Mouse (Mus musculus): ENCODE data around the gene Myrip.
"Not testable (repeated sequence)": the region's sequence is repeated elsewhere in the genome, so short reads cannot be mapped to it uniquely, and the experiment has no call there.

Gene Myrip

DNA sequence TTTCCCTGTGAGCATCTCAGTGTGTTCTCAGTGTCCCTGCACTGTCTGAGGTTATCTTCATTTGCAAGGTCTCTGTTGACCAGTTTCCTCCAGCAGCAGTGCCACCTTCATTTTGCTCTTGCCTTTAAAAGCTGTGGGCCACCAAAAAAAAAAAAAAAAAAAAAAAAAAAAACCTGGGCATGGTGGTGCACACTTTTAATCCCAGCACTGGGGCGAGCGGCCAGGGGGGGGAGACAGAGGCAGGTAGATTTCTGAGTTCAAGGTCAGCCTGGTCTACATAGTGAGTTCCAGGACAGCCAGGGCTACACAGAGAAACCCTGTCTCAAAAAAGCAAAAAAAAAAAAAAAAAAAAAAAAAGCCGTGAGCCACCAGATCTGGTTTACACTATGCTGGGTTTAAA, 29.7 kb downstream of the Myrip start:
- in situ Hi-C loops (cut with MboI, MseI), result not testable (repeated sequence)

DNA sequence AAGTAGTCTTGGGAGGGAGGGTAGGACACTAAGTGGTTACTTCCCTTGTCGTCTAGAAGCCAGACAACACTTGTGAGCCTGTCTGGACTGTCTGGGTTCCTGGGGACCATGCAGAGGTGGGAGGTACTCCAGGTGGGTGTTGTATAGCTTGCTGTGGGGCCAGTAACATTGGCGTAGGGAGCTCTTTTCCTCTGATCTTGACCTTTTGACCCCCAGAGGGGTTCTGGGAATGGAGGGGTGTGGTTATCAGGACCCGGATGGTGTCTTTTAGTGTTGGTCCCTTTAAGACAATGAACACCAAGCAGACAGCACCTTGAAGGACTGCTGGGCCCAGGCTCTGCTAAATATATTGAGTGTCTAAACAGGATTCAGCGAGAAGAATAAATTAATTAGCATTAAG, 36.9 kb downstream of the Myrip start:
- in situ Hi-C loops (cut with MboI, MseI), result no loop called here

DNA sequence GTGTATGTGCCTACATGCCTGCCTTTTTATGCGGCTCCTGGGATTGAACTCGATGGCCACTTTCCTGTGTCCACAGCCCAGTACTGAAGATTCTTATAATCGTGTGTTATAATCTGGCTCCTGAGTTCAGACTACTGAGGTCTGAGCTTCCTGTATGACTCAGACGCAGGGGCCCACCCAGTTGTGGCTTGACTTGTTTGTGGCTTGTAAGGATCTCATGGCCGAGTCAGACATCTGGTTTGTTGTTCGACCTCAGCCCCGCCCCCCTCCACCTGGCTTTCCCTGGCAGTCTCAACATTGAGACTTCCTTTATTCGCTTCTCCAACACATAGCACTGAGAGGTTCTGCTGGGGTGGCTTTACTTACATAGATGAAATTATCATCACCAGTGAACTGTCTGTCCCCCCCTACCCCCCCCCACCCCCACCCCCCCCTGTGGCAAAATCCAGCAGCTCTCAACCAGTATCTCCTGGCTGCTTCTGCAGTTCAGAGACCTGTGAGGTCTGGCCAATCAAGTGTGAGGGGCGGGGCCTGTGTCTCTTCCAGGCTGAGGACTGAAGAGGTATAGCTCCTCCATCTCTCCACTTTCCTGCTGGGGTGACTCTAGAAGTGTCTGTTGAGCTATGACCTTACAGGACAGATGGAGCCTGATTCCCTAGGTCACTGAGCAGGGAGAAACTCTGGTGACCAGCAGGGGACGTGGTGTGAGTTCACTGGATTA, 38.8 kb downstream of the Myrip start:
- in situ Hi-C loops (cut with MboI, MseI), result no loop called here

DNA sequence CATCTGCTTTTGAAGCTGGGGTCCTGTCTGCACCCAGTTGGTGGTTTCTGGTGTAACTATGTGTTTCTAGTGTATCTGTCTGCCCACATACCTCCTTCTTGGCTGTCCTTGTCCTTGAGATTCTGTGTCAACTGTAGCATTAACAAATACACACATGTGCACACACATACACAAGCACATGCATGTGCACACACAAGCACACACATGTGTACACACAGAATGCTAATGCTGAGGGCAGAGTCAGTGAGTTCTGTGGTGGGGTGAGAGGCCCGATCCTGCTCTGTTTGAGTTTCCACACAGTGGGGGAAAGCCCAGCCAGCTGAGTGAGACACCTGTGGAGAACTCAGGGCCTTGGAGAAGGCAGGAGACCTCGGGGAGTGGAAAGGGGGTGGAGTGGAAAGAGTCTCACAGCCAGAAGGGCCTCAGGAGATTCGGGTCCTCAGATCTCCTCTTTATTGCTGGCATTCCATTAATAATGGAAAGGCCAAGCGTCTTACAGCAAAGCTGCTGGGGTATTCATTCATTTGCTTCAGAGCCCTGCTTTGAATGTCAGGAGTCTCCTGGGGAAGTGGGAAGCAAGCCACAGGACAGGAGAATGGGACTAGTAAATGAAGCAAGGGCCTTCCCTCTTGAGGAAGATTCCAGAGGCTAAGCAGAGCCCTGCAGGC, 41.9 kb downstream of the Myrip start:
- in situ Hi-C loops (cut with MboI, MseI), result no loop called here

DNA sequence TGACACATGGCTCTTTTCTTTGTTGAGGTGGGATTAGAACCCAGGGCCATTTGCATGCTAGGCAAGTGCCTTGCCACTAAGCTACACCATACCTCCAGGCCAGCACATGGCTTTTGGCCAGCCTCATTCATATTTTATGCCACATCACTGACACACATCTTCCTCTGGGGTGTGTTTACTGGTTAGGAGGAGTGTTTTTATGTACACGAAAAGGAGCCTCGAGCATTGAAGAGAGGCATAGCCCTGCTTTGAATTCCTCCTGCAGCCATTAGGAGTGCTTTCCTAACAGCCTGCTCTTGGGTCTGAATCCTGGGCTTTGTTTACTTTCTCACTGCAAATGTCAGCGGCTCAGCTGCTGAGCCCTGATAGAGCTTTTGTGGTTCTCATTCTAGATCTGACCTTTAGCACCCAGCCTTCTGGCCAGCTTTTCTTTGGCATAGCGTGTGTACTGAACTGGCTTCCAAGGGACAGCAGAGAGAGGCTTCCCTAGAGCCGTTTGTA, 44.4 kb downstream of the Myrip start:
- in situ Hi-C loops (cut with MboI, MseI), result no loop called here

DNA sequence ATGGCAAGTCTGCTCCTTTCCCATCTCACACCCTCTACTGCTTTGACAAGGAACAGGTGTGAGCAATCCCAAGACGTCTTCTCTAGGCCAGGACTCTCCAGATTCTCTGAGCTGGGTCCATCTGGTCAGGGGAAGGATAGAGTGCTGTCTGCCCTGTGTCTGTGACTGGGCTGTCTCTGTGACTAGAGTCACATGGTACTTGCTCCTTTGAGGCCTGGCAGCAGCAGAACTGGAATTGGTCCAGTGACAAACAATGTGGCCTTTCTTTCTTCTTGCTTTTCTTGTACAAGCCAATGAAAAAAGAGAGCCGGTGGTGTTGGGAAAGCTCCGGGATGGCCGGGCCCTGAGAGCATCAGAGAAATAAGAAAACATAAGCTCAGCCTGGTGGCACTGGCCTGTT, 47.8 kb downstream of the Myrip start:
- in situ Hi-C loops (cut with MboI, MseI), result no loop called here

DNA sequence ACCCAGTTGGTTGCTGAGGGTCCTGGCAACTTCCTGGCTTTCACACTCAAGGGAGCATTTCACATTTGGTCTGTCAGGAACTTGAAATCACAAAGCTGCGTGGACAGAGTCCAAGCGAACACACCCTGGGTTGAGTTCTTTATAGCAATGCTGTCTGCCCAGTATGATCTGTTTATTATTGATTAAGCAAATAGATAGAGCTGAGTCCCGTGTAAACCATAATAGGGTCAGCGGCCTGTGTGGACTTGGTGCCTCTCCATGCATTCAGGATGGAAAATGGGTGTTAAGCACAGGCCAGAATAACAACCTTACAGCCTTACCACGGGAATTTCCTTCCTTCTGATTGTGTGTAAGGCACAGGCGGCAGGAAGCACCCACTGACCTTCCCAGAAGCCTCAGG, 49.0 kb downstream of the Myrip start:
- in situ Hi-C loops (cut with MboI, MseI), result no loop called here

DNA sequence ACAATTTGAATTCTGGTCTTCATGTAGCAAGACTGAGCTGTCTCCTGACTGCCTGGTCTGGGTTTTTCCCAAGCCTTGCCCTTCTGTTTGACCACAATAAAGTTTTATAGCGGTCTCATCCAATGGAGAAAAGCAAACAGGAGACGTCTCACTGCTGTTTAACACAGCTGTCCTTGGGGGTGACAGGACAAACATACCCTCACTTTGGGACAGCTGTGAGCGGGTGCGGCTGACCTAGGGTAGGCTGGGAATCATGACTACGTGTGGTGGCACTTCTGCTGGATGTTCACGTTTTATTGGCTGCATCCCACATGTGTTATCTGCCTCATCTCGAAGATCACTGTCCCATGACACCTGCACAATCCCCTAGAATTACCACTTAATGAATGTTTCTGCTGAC, 49.7 kb downstream of the Myrip start:
- in situ Hi-C loops (cut with MboI, MseI), result no loop called here

DNA sequence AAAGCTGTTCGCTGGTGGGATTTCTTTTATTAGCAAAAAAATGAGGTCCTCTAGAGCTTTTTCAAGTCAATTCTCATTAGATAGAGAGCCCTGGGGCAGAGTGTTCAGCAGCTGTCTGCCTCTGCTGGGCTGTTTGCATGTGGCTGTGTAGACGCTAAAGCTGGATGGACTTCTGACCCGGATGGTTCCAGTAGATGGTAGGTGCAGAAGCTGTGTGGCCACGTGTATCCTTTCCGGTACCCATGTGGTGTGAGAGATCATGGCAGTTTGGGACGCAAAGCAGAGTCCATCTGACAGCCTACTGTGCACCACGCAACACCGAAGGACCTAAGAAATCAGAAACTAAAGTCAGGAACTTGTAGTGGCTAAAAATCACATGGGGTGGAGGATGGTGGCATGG, 50.2 kb downstream of the Myrip start:
- in situ Hi-C loops (cut with MboI, MseI), result no loop called here

DNA sequence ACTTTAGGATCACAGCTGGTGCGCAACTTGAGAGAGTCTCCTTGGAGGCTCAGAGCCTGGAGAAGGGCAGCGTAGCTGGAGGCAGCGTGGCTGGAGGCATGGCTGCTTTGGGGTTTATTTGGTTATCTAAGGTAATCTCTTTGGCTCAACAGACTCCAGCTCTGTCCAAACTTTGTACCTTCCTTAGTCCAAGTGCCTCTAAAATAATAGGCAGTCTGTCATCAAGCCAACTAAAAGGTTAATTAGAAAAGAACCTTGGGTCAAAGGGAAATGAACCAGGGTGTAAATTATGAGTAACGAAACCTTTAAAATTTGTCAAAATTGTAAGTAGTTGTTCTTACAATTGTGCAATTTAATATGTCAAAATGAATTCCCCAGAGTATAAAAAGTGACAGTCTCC, 51.7 kb downstream of the Myrip start:
- in situ Hi-C loops (cut with MboI, MseI), result no loop called here

DNA sequence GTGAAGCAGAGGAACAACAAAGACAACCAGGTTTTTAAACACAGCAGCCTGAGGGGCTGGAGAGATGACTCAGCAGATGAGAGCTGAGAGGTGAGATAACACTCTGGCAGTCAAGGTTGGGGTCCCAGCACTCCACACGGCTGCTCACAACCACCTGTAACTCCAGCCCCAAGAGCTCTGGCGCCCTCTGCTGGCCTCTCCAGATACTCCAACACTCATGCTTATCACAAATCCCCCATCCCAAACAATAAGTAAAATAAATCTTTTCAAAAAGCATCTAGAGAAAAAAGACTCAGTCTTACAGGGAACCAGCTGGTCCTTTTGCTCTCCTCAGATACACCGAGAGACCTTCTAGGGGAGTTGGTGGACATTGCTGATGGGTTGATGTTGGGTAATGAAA, 52.7 kb downstream of the Myrip start:
- in situ Hi-C loops (cut with MboI, MseI), result no loop called here

DNA sequence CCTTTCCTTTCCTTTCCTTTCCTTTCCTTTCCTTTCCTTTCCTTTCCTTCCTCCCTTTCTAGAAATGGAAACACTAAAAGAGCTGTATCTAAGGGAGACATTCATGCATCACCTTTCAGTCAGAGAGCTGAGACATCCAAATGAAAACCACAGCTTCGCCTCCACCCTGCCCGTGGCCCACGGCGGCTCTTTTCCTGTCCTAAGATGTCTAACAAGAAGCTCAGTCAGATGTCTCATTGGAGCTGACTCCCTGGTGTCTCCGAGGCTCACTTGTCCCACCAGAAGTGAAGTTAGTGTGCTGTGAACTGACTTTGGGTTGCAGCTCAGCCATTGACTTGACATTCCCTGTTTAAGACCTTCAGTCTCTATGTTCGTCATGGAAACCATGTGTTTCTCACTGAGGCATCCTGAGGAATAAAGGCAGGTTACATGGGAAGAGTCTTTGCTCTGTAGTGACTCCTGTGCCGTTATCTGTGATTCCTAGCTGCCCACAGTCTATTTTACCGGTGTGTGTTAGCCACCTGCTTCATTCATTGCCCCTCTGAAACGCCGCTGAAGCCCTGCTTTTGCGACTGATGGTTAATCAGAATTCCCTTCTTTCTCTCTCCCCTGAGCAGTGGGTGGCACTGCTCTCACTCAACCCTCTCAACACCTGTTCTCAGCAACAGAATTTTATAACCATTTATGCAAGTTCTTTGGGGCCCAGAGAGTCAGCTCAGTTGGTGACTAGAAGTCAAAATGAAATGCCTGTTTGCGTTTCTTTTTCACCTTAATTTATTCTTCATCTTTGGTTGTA, 53.4 kb downstream of the Myrip start:
- in situ Hi-C loops (cut with MboI, MseI), result no loop called here

DNA sequence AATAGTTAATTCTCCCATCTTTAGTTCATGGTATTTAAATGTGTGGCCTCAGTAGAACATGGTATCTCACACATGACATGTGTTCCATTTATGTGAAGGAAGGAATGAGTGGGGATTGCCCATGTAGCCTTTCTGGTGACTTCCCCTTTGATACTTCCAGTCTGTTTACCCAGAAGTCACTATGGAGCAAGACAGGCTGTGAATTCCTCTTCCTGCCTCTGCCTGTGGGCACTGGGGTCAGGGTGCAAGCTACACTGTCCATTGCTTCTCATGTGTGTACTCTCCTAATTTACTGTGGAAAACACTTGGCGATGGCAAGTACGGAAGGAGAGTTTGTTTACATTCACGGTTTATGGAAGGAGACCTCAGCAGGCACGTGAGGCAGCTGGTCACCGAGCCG, 55.2 kb downstream of the Myrip start:
- in situ Hi-C loops (cut with MboI, MseI), result no loop called here

DNA sequence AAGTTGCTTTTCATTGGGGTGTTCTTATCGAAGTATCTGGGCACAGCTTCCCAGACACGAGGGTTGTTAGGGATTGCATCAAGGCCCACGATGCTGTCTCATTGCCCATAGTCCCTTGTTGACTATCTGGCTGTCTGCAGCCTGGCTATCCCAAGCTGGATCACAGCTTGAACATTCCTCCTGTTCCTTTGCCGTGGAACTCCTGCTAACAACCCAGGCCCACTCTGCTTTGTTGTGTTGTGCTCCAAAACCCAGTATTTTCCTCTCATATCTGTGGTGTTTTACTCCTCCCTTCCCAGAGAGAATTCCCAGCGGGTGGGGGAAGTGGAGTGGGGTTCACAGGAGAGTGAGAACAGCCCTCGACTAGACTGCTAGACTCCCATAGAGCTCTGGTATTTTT, 56.7 kb downstream of the Myrip start:
- in situ Hi-C loops (cut with MboI, MseI), result no loop called here

DNA sequence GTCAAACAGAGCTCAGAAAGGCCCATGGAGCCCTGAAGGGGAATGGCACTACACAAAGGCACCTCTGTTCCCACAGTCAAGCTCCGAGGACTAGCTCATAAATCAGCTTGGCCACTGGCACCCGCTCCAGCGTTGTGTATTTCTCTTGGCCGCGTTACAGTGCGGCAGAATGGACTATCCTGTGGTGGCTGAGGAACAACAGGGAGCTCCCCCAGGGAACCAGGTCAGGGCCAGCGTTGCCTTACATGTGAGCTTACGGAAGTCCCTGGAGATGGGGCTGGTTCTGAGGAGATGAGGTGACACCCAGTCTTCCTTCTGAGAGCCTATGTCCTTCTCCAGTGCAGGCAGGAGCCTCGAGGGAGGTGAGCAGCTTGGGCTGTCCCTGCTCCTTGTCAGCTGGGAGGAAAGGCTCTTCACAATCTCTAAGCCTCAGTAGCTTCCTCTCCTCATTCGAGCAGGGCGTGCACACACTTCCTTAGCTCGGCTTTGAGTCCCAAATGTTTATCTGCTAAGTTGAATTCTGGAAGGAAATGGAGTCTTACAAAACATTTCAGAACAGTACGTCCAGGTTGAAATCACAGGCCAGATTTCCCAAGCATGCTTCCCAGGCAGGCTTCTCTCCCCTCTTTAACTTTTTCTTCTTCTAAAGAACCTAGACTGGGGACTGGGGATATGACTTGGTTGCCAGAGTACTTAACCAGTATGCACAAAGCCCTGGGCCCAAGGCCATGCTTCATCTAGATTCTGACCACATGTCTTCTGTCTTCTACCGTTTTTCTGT, 59.3 kb downstream of the Myrip start:
- in situ Hi-C loops (cut with MboI, MseI), result no loop called here

DNA sequence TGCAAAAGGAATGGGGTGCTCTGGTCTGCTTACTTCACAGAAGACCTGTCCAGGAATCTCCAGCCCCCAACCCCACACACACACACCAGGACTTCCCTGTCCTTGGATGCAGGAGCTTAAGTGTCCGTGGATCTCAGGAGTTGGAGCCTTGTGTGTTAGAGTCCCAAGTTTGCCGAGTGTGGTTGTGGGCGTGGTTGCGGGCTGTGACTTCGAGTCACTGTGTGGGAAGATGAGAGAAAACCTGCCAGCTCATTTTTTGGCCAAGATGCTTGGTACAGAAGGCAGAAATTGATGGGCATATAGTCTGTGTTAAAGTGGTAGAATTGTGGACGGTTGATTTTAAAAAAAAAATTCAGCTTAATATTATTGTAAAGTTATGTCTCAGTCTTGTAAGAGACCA, 60.3 kb downstream of the Myrip start:
- in situ Hi-C loops (cut with MboI, MseI), result no loop called here

DNA sequence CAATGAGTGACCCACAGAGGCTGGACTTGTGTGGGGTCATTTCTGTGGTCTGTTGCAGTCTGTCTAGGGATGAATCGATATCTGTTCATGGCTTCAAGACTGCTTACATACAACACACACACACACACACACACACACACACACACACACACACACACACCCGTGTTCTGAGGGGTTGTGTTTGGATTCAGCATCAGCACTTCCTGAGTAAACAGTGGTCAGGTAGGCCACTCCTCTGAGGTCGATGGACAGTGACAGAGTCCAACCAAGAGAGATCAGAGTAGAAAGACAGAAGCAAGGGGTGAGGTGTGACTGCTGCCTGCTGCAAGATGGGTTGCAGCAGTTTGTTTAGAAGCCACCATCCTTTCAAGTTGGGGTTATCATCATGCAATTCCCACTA, 61.4 kb downstream of the Myrip start:
- in situ Hi-C loops (cut with MboI, MseI), result no loop called here

DNA sequence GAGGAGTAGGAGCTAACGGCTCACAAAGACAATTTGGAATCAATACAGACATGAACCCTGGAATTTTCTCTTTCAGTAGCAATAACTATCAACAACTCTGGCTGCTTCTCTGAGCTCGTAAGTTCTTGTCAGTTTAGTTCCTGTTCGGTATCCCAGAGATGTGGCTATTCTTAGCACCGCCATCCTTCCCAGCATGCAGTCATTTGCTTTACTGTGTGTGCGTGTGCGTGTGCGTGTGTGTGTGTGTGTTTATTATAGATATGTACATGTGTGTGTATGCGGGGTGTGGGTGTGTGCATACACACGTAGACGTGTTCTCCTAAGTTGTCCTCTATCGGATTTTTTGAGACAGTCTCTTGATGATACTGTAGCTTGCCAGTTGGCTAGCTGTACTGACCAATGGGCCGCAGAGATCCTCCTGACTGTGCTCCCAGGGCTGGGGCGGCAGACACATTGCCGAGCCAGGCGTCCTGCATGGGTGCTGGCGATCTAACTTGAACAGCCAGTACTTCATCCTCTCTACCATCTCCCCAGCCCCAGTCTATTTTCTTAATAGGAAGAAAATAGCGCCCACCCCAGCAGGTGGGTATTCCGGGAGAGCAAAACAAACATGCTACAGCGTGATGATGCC, 63.5 kb downstream of the Myrip start:
- in situ Hi-C loops (cut with MboI, MseI), result no loop called here

DNA sequence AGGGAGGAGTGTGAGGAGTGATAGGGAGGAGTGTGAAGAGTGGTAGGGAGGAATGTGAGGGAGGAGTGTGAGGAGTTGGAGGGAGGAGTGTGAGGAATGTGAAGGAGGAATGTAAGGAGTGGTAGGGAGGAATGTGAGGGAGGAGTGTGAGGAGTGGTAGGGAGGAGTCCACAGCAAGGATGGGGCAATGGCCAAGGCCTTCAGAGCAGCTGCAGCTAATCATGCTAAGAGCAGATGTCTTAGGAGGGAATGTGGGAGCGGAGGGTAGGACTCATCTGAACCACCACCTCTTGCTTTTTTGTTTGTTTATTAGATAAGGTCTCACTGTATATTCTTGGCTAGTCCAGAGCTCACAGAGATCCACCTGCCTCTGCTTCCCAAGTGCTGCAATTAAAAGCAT, 66.2 kb downstream of the Myrip start:
- in situ Hi-C loops (cut with MboI, MseI), result no loop called here

DNA sequence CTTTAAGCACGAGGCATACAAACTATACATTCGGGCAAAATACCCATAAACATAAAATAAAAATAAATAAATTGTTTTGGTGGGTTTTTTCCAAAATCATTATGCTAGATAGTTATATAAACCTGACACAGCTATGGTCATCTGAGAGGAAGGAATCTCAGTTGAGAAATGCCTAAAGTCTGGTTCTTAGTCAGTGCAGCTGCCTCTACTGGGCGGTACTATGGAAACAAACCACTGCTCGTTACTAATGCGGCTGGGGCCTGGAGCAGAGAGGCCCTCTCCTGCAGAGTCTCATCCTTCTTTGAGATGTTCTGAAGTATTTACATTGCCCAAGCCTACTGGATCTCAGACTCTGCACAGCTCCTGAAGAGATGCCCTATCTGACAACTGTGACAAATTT, 70.3 kb downstream of the Myrip start:
- in situ Hi-C loops (cut with MboI, MseI), result no loop called here

DNA sequence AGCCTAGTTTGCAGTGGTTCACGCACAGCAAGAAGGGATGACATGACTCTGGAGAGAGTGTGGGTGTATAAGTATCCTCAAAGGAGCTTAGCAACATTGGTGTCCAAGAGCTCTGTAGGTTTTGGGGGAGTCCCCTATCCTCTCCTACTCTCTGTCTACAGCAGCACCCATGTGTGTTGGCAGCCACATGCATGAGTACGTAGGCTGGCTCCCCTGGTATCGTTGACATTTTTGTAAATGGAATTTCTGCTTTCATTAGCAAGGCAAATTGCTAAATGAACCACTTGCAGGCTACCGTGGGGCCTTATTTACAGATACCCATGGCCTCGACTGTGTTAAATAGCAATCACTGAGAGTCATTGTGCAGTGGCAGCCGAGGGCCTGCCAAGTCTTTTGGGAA, 71.0 kb downstream of the Myrip start:
- in situ Hi-C loops (cut with MboI, MseI), result no loop called here
